Mouse (Mus musculus): Measurements from ENCODE around the gene Dop1a. TPM values are rescaled to one million over a fixed set of nuclear protein-coding genes. Genes with fewer than 3 reads are reported as not detected.

The Dop1a gene
- total RNA-seq, 2 experiments from 2014 or later, result 20.4 to 22.5 TPM

DNA sequence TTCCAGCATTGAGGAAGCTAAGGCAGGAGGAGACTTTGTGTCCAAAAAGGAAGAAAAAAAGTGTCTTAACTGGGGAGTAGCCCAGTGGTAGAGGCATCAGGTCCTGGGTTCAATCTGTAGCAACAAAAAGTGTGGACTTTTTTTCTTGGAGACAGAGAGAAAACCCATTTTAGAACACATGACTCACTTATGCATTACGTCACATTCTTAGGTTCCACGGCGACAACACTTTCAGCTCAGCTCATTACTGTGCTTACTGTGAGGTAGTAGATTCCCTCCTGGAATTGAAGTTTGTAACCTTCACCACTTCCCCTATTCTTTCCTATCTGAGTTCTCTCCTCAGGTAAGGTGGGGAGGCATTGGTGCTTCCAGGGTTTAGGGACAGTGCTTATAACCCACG lies 29.3 kb downstream of the Dop1a start:
- no peak for DNase-seq (ENCODE audit: low spot score in 2 of 2)

DNA sequence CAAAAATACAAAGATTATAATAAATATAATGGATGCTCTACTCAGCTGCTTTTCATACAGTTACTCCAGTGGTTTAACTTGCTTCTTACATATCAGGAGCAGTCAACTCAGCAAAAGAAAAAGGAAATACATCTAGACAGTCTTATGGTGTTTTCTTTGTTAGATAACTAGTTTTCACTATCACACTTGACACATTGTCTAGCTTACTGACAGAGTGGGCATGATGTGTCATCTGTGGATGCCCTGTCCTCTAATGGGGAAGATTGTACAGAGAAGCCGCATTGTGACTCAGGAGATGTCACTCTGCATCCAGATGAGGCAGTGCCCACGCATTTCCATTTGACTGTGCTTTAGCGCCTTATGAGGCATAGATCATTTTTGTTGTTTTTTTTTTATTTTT lies 32.1 kb downstream of the Dop1a start:
- no peak for DNase-seq (ENCODE audit: low spot score in 2 of 2)

DNA sequence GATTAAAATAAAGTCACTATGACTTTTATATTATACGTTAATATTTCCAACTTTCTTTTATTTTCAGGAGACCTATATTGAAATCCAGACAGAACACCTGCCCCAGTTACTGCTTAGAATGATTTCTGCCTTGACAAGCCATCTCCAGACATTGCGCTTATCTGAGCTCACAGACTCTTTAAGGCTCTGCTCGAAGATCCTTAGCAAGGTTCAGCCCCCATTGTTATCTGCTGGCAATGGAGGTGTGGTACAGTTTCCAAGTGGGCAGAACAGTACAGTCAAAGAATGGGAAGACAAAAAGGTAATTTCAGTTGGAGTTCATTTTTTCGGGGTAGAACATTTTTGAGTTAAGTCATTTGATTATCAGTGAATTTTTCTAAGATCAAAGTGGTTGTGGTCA lies 40.5 kb downstream of the Dop1a start:
- DNase-seq (ENCODE audit: low spot score in 2 of 2), result no peak

DNA sequence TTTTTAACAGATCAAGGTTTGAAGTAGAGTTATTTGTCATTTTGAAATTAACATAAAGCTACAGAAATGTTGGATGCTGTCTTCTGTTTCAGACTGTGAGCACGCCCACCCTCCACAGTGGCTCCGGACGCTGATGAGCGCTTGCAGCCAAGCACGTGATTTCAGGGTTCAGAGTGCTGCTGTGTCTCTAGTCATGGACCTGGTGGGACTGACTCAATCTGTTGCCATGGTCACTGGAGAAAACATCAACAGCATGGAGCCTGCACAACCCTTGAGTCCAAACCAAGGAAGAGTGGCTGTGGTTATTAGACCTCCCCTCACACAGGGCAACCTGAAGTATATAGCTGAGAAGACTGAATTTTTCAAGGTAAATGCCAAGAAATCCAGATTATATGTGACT lies 46.8 kb downstream of the Dop1a start:
- no peak for DNase-seq (ENCODE audit: low spot score in 2 of 2)

DNA sequence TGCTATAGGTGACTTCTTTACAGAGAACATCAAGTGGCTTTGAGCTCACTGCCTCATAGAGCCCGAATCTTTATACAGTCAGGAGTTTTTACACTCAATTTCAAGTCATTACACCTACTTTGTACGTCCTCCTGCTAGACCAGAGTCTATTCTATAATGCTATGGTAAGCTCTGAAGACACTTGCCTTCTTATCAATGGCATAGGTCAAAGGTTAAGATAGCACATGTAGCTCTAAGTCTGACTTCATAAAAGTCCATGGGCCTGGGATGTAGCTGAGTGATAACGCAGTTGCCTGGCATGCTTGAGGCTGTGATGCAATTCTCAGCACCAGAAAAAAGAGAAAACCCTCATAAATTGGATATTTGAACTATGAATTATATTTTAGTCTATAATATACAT lies 47.4 kb downstream of the Dop1a start:
- DNase-seq (ENCODE audit: low spot score in 2 of 2), result no peak

DNA sequence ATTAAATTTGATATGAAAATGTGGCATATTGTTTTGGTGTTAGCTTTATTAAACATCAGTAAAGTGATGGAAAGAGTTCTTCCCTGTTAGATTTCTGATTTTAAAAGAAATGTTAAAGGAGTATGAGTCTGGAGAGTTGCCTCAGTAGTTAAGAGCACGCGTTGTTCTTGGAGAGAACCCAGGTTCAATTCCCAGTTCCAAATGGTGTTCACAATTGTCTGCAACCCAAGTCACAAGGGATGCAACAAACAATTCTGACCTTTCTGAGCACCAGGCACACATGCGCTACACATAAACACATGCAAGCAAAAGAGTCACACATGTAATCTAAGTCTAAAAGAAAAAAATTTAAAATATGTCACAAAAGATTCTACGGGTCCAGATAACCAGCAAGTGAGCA lies 47.8 kb downstream of the Dop1a start:
- DNase-seq (ENCODE audit: low spot score in 2 of 2), result no peak

DNA sequence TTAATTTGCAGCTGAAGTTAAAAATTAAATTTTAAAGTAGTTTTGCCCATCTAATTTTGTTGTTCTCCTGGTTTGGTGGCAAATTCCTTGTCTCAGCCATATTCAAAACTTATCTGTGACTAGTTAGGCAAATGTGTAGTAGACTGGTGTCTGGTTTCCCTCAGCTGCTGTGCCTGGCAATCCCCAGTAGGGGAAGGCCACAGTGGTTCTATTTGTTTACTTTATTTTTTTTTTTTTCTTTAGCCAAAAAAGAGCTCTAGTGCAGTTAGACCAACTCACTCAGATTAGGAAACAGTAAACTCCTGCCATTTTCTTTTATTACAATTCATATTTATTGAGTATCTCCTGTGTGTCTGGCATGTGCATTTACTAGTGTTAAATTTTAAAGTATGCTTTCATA lies 55.4 kb downstream of the Dop1a start:
- DNase-seq (ENCODE audit: low spot score in 2 of 2), result no peak

DNA sequence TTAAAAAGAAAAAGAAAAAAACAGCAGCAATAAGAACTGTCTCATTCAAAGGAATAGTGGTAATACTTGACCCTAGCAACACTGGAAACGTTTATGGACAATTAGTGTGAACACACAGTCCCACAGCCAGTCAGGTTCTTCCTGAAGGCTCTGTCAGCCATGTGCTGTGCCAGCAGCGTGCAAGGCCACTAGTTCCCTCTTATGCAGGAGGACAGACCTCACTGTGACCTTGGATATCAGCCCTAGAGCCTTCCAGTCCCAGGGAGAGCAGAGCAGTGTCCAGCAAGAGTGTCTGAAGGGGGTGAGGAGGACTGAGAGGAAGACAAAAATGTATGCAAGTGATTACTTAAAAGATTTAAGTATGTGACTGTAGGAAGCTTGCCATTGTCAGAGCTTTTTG lies 58.6 kb downstream of the Dop1a start:
- no peak for DNase-seq (ENCODE audit: low spot score in 2 of 2)

DNA sequence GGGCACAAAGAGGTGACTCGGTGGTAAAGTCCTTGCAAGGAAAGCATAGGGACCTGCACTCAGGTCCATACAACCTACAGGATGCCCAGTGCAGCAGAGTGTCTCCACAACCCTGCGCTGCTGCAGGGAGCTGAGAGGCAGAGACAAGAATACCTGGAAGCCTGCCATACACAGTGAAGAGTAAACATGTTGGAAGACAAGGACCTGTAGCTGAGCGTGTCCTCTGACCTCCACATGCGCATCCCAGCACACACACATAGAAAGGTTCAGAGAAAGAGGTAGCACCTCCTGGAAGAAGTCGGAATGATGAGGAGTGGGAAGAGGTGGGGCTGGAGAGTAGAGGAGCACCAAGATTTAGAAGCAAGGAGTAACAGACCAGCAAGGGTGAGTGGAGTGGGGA lies 67.1 kb downstream of the Dop1a start:
- no peak for DNase-seq (ENCODE audit: low spot score in 2 of 2)

DNA sequence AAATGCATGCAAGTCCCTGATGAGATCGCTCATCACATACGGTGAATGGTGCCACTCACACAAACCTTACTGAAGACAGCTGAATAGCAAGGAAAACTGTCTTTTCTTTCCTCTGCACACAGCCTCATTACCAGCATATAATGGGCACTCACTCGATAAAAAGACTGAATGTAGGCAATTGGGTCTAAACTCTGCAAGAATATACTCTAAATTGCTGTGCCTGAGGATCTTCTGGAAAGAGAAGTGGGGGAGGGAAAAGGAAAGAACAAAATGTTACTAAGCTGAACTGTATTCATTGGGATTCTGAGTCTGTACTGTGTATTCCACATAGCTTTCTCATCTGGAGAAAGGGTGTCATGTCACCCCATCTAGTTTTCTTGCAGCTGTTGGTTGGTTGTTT lies 76.5 kb downstream of the Dop1a start:
- no peak for DNase-seq (ENCODE audit: low spot score in 2 of 2)

DNA sequence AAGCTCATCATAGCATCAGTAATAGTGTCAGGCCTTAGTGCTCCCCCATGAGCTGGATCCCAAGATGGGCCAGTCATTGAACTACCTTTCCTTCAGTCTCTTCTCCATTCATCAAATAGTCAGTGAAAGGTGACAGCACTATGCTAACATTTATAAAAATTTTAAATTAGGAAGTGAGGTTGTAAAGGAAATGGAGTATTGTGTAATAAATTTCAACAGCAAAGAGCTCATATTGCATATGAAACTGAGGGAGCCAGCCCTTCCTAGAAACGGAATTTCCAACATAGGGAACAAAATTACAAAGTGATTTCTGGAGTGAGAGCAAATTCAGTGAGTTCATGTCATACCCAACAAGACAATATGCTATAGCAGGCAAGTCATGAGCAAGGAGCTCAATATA lies 77.6 kb downstream of the Dop1a start:
- DNase-seq (ENCODE audit: low spot score in 2 of 2), result no peak

DNA sequence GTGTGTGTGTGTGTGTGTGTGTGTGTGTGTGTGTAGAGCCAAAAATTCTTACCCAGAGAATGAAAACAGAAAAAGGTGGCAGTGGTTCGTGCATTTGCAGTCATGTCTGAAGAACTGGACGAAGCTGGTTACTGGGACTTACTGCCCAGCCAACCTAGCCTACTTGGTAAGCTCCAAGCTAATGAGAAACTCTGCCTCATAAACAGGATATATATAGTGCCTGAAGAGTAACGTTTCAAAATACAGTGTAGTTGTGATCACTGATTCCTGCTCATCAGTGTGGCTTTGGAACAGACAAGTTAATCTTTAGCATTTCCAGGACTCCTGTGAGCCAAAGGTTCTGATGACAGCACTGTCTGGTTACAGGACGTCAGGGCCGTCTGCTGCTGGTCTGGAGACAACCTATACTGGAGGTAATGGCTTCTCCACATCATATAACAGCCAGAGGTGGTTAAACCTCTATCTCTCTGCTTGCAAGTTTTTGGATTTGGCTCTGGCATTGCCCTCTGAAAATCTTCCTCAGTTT lies 82.7 kb downstream of the Dop1a start:
- no peak for DNase-seq (ENCODE audit: low spot score in 2 of 2)

DNA sequence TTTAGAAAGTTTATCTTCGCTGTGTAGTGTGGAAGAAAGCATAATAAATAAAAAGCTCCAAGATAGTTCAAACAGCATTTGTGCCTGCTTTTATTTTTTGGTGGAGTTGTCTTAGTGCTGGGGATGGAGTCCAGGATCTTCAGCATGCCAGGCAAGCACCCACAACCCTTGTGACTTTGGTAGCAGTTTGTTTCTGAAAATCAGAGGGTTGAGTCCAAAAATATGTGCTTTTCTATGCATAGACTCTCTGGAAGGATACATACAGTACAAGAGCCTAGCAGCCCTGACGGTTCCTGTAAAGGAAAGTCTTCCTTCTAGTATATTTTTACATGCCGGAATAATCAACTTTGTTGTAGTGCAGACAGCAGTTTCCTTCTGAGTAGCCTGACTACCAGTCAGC lies 83.8 kb downstream of the Dop1a start:
- no peak for DNase-seq (ENCODE audit: low spot score in 2 of 2)

DNA sequence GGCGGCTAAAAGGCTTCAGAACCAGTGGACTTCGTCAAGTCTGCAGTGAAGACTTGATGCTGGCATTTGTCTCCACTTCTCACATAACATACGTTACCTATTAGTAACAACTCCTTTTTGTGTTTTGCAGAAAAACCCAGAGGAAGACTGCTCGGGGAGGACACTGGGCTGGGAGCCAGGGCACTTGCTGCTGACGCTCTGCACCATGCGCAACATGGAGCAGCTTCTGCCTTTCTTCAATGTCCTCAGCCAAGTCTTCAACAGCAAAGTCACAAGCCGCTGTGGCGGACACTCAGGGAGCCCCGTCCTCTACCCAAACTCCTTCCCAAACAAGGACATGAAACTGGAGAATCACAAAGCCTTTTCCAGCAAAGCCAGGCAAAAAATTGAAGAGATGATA lies 86.9 kb downstream of the Dop1a start:
- no peak for DNase-seq (ENCODE audit: low spot score in 2 of 2)

DNA sequence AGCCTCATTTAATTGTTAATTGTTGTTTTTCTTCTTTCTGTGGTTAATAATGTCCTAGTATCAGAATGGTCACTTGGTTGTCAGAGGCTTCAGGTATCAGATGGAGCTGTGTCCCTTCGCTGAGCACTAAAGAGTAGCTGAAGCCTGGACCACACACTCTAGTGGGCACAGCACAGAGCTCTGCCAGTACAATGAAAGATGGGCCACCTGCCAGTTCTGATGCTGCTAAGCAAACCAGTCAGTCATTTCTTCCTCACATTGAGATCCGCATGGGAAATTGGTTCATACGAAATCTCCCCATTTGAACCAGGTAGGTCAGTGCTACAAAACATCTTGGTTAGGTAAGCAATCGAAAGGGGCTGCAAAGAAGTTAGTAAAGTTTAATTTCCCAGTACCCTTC lies 87.7 kb downstream of the Dop1a start:
- DNase-seq (ENCODE audit: low spot score in 2 of 2), result no peak

DNA sequence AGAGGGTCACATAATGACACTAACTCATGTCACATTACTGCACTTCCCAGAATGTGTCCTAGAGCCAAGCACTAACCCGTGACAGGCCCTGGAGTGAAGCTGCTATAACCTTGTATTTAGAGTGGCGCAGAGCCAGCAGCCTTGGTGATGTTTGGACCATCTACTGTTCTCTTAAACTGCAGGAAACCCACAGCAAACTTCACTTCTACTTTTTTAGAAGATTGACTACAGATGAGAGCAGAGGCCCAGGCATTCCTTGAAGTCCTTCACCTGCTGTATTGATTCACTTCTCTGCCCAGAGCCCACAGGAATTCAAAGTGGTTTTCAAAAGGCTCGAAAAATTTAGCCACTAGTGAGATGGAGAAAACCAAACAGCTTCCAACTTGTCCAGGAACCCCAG lies 93.6 kb downstream of the Dop1a start:
- peak in 1 of 2 experiments; percentile 53 for DNase-seq (ENCODE audit: low spot score in 2 of 2)

DNA sequence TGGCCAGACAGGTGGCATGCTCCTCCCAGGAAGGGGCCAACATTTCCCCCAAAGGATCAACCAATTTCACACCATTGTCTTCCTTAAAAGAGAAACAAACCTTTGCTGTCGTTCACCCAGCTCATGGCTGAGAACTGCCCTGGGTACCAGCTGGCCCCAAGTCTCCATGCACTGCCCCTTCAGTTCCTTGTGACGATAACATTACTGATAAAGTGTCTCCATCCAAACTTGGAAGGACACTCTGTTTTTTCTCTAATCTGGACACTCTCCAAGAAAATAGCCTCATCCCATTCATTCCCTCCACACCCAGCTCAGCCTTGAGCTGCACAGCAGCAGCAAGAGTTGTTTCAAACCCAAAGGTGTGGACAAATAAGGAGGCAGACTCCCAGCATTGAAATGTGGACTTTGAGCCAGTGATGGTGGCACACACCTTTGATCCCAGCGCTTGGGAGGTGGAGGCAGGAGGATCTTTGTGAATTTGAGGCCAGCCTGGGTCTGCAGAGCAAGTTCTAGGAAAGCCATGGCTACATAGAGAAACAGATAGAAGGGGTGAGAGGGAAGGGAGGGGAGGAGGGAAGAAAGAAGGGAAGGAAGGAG lies 102.5 kb downstream of the Dop1a start:
- no peak for DNase-seq (ENCODE audit: low spot score in 2 of 2)

DNA sequence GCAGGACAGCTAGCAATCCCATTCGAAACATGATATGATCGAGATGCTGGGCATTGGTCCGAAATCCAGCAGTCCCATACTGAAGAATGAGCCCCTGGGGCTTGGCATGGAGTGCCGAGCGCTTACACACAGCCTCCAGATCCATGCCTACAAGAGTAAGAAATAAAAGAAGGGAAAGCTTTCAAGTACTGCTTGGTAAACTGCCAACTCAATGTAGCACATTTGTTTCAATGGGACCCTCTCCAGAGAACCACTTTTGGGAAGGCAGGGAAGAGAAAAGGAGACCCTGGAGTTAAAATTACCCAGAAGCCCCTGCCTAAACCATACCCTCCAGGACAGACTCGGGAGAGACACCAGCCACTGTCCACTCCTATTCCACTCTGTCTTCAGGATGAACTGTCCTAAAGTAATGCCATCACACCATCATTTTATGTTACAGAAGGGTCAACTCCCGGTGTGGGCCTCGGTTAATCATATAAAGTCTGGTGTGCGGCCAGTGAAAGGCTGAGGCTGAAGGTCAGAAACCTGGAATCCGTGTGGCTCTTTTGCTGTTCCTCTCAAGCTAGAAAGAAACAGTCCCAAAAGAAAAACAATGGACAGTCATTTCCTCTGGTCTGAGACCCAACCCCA lies 103.4 kb downstream of the Dop1a start:
- no peak for DNase-seq (ENCODE audit: low spot score in 2 of 2)

DNA sequence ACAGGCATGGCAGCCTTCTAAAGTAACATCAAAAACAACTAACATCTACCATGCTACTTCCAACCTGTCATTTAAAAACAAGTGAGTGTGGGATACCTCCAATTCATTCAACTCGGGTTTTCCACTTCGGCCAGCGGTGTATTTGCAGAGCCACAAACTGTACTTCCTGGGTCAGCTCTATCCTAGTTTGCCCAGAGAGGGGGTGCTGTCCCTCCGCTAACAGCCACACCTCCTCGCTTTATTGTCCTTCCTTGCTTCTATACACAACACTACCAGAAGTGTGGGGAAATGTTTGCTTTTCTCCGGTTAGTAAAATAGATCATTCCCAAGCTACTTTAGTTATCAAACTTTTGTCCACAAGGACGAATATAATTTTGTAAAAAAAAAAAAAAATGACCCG lies 104.0 kb downstream of the Dop1a start:
- no peak for DNase-seq (ENCODE audit: low spot score in 2 of 2)

DNA sequence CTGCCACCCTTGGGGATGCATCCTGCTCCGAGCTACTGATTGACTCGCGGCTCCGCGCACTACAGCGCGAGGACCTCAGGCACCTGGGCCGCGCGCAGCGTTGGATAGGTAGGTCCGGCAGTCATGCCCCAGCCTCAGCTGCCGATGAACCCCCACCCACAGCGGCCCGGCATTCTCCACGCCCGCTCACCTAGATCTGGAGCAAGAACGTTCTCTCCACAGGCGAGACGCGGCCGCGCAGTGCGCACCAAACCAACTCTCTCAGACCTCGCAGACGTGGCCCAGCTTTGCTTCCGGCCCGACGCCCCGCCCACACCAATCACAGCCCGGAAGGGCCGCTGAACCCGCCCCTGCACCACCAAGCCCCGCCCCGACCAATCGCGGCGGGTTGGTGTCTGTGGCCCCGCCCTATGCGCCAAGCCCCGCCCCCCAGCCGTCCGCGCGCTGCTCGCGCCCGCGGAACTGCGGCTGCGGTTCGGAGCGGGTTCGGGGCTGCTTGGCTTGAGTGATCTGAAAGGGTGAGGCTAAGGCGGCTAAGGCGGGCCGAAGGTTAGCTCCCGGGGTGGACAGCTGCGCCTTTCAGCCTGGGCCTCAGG lies 104.7 kb downstream of the Dop1a start, which contains the start of the genes Pgm3 and Rwdd2a:
TSS of gene Pgm3 (minus strand) at position 303 of the 596 bp plus-strand sequence.
TSS of gene Rwdd2a (plus strand) at position 452 of the 596 bp plus-strand sequence.
- DNase-seq (ENCODE audit: low spot score in 2 of 2), result peak; percentile 96 to 97

DNA sequence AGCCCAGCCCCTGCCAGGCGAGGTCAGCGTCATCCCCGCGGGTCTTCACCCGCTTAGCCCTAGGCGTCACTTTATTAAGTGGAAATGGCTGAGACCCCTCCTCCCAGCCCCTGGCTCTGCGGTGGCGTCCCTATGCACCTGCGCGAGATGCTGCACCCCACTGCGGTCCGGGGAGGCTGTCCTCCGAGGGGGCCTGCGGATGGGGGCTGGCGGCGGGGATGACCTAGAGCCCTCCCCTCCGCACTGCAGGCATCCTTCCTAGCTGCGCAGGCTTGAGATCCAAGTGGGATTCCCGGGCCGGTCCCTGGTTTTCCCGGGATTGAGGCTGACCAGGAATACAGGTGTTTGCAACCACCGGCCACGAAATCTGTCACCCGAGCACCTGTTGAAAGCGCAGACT lies 105.2 kb downstream of the Dop1a start:
- peak in 1 of 2 experiments; percentile 46 for DNase-seq (ENCODE audit: low spot score in 2 of 2)

DNA sequence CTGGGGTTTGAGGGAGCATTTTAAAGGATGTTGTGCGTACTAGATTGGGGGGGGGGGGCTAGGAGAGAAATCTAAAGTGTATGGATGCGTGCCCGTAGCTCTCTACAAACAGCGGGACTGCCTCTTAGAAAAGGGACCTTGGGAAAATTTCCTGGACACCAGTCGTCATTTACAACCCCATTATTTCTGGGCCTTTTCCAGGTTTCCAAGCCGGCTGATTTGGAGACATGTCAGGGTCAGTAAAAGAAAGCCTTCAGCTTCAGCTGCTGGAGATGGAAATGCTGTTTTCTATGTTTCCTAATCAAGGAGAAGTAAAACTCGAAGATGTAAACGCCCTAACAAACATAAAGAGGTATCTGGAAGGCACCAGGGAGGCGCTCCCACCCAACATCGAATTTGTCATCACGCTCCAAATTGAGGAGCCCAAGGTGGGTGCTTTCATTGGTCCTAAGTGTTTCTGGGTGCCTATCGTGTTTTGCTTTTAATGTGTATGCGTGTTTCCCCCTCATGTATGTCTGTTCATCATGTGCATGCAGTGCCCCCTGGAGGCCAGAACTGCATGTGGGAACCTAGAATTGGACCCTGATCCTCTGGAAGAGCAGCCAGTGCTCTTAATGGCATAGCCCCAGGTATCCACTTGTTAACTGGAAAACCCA lies 105.8 kb downstream of the Dop1a start:
- peak; percentile 73 to 75 for DNase-seq (ENCODE audit: low spot score in 2 of 2)

All from adrenal gland, adult 18-20 months (tissue).